Mouse (Mus musculus): ENCODE data around the gene Sdhaf3. TPM values are rescaled to one million over a fixed set of nuclear protein-coding genes. Genes with fewer than 3 reads are reported as not detected.

Sdhaf3 gene
- 5.1 and 5.3 TPM in 2 replicates for polyA plus RNA-seq (2016; fragmentation: Nextera tagmentation; extraction: Ambion mirVana)

DNA sequence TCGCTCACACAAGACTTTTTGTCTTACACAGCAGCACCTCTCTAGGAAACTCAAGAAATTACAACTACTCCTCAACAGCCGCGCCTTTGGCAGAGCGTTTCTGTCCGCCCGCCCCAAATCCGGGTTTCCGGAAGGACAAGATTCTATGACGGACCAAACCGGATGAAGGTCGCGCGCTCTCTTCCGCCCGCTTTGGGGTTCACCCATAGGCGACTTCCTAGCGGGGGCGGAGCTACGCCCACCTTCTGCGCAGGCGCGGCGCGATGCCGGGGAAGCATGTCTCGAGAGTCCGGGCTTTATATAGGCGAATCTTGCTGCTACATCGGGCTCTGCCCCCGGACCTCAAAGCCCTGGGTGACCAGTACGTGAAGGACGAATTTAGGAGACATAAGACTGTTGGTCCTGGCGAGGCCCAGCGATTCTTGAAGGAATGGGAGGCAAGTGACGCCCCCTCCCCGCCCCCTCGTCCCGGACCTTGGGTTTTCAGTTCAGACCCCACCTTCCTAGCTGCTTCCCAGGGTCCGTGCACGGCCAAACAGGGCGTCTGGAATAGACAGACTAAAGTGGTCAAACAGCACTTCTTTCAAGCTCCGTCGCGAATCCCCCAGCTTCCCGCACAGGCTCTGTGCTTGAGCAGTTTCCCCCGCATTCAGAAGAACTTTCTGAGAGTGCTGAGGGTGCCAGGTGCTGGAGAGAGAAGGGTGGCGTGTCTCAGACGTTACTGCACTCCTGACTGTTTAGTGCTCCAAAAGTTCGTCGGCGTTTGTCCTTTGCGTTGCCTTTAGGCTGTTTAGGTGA, at the start of gene Sdhaf3:
Gene Sdhaf3, plus strand, starts transcription at position 241 of the 798 bp plus-strand sequence.
- H3K9me3 ChIP-seq = no peaks in the 10 kb centered on the region
- H3K27me3 ChIP-seq (ENCODE audit: insufficient read depth, poor library complexity, severe bottlenecking) = no peaks in the 10 kb centered on the region
- DNase-seq (ENCODE audit: low spot score) = peak; percentile 98
- H3K4me3 ChIP-seq = peak within 1 kb of the TSS; percentile 75
- no peaks in the 10 kb centered on the region for H3K36me3 ChIP-seq
- under 1% methylated on average over 52 of the region's 52 CpGs for WGBS
- H3K4me1 ChIP-seq = peaks cover 3% of the 10 kb centered on the region; the same call in 1 of the 2 replicates
- peak within 1 kb of the TSS; percentile 86 for H3K27ac ChIP-seq

DNA sequence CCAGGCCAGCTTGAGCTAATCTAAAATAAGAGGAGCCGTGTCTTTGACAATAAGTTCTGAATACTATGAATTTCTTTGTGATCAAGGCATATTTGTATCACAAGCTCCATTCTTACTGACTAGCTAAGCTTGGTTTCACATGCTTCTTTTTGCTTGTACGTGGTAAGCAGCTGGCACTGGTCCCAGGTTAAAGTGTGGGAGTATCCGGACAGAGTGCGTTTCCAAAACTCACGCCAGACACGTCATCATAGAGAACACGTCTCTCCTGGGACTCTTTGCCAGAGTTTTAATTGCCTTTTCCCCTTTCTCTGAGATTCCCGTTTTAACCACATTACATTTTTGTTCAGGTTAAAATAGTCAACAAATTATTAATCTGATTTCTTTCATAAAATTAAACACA, 46.2 kb upstream of the Sdhaf3 start:
- 77% methylated on average over 8 of the region's 8 CpGs for WGBS
- Histone ChIP-seq H3K27me3 (ENCODE audit: insufficient read depth, poor library complexity, severe bottlenecking) (no peaks in the 10 kb centered on the region), H3K36me3 (no peaks in the 10 kb centered on the region), H3K27ac (no peak overlapping the region), H3K9me3 (no peaks in the 10 kb centered on the region), H3K4me3 (no peak overlapping the region), H3K4me1 (no peaks in the 10 kb centered on the region)
- no peak for DNase-seq (ENCODE audit: low spot score)

- Histone ChIP-seq H3K4me1 (no peaks in the 10 kb centered on the region), H3K4me3 (no peak overlapping the region), H3K27ac (no peak overlapping the region), H3K9me3 (no peaks in the 10 kb centered on the region), H3K36me3 (no peaks in the 10 kb centered on the region), H3K27me3 (ENCODE audit: insufficient read depth, poor library complexity, severe bottlenecking) (no peaks in the 10 kb centered on the region)
- no peak for DNase-seq (ENCODE audit: low spot score)
- 71% methylated on average over 1 of the region's 1 CpGs for WGBS
Observed at GRCm38 (mm10) chr6:6914304-6914703, 41.5 kb upstream of the Sdhaf3 start.

DNA sequence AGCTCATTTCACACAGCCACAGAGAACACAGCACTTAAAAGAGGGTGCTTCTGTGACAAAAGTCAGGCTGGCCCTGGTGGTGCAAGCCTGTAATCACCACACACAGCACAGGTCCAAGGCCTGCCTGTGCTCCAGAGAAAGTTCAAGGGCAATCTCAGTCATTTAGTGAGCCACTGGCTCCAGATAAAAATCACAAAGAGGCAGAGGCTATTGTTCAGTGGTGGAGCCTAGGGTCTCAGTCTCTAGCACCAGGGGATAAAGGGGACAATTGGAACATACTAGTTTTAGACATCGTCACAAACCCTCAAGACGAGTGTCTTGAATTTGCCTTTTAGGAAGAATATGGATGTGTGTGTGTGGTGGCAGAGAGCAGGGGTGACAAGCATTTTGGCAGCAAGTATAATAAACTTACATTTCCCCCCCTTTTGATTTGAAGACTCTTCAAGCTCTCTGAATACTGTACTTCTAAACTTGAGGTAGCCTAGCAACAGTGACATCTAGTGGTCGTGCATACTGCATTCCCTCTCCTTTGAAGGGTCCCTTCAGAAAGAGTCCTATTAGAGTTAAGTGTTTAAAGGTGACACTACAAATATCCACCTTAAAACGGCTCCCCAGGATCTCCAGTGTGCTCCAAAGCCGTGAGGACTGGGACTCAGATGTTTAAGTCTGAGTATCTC, 40.8 kb upstream of the Sdhaf3 start:
- Histone ChIP-seq H3K27ac (no peak overlapping the region), H3K9me3 (no peaks in the 10 kb centered on the region), H3K4me1 (no peaks in the 10 kb centered on the region), H3K27me3 (ENCODE audit: insufficient read depth, poor library complexity, severe bottlenecking) (no peaks in the 10 kb centered on the region), H3K4me3 (no peak overlapping the region), H3K36me3 (no peaks in the 10 kb centered on the region)
- DNase-seq (ENCODE audit: low spot score) = no peak
- WGBS = 38% methylated on average over 5 of the region's 5 CpGs

GRCm38 (mm10) chr6:6915526-6915915, 40.3 kb upstream of the Sdhaf3 start:
- 51% methylated on average over 9 of the region's 9 CpGs for WGBS
- H3K27ac ChIP-seq = no peak overlapping the region
- DNase-seq (ENCODE audit: low spot score) = peak; percentile 72
- H3K36me3 ChIP-seq = no peaks in the 10 kb centered on the region
- H3K27me3 ChIP-seq (ENCODE audit: insufficient read depth, poor library complexity, severe bottlenecking) = no peaks in the 10 kb centered on the region
- H3K9me3 ChIP-seq = no peaks in the 10 kb centered on the region
- H3K4me3 ChIP-seq = no peak overlapping the region
- H3K4me1 ChIP-seq = no peaks in the 10 kb centered on the region

DNA sequence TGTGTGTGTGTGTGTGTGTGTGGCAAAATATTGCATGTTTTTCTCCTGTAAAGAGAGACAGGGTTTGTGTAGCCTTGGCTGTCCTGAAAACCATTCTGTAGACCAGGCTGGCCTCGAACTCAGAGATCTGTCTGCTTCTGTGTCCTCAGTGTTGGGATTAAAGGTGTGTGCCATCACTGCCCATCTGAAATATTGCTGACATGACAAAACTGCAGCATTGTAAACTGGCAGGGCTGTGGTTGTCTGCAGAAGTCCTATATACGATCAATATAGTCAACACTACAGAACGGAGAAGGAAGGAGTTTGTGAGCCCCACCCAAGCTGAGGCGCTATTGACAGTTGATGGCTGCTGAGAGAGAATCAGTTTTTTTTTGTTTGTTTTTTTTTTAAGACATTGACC, 38.5 kb upstream of the Sdhaf3 start:
- 85% methylated on average over 4 of the region's 4 CpGs for WGBS
- Histone ChIP-seq H3K27ac (no peak overlapping the region), H3K4me3 (no peak overlapping the region), H3K27me3 (ENCODE audit: insufficient read depth, poor library complexity, severe bottlenecking) (no peaks in the 10 kb centered on the region), H3K9me3 (no peaks in the 10 kb centered on the region), H3K4me1 (no peaks in the 10 kb centered on the region), H3K36me3 (no peaks in the 10 kb centered on the region)
- no peak for DNase-seq (ENCODE audit: low spot score)

GRCm38 (mm10) chr6:6925264-6925663, 30.5 kb upstream of the Sdhaf3 start:
- H3K27me3 ChIP-seq (ENCODE audit: insufficient read depth, poor library complexity, severe bottlenecking) = no peaks in the 10 kb centered on the region
- H3K27ac ChIP-seq = no peak overlapping the region
- WGBS = 68% methylated on average over 1 of the region's 1 CpGs
- H3K4me1 ChIP-seq = no peaks in the 10 kb centered on the region
- no peaks in the 10 kb centered on the region for H3K9me3 ChIP-seq
- no peaks in the 10 kb centered on the region for H3K36me3 ChIP-seq
- no peak overlapping the region for H3K4me3 ChIP-seq
- DNase-seq (ENCODE audit: low spot score) = no peak

DNA sequence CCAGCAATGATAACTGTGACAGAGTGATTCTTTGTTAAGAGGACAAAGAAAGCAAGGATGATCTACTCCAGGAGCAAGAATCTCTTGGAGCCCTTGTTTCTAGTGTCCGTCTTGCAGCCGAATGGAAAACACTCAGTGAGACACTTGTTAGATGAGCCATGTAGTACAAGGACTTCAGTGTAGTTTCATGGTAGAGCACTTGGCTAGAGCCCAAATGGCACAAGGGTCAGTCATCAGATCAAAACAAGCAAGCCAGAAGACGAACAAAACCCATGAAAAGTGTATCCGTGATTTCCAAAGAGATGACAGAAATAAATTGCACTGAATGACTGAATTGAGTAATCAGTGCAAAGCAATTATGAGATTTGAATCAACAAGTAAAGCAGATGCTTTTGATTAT, 25.0 kb upstream of the Sdhaf3 start:
- whole genome bisulfite sequencing = 88% methylated on average over 4 of the region's 4 CpGs
- H3K27me3 ChIP-seq (ENCODE audit: insufficient read depth, poor library complexity, severe bottlenecking) = no peaks in the 10 kb centered on the region
- no peaks in the 10 kb centered on the region for H3K4me1 ChIP-seq
- DNase-seq (ENCODE audit: low spot score) = no peak
- no peaks in the 10 kb centered on the region for H3K36me3 ChIP-seq
- H3K27ac ChIP-seq = no peak overlapping the region
- H3K9me3 ChIP-seq = no peaks in the 10 kb centered on the region
- H3K4me3 ChIP-seq = no peak overlapping the region

DNA sequence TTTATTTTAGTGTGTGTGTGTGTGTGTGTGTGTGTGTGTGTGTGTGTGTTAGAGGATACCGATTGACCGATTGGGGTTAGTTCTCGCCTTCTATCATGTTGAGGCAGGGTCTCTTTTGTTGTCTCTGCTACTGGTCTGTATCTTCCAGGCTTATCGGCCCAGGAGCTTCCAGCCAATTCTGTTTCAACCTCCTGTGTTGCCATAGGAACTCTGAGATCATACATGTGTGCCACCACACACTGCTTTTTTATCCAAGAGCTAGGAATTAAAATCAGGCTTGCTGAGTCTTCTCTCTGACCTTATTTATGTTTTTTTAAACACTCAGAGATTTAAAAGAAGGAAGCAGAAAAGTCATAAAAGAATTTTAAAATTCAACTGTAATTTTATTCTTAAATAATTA, 24.3 kb upstream of the Sdhaf3 start:
- Histone ChIP-seq H3K4me3 (no peak overlapping the region), H3K9me3 (no peaks in the 10 kb centered on the region), H3K27me3 (ENCODE audit: insufficient read depth, poor library complexity, severe bottlenecking) (no peaks in the 10 kb centered on the region), H3K36me3 (no peaks in the 10 kb centered on the region), H3K27ac (no peak overlapping the region), H3K4me1 (no peaks in the 10 kb centered on the region)
- no peak for DNase-seq (ENCODE audit: low spot score)
- WGBS = 72% methylated on average over 4 of the region's 4 CpGs

DNA sequence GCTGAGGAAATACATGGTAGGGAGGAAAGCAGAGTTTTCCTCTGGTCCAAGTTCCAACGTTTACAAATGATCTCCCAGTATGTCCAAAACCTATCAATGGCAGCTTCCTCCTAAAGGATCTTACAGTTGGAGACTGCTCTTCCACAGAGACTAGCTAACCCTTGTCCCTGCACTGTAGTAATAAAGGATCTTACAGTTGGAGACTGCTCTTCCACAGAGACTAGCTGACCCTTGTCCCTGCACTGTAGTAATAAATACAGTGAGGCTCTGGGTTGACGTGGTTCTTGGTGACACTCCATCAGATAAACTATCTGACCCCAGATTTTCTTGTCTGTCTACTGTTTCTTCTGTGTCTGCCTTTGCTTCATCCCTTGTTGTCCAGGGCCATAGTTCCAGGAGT, 15.0 kb upstream of the Sdhaf3 start:
- no peaks in the 10 kb centered on the region for H3K27me3 ChIP-seq (ENCODE audit: insufficient read depth, poor library complexity, severe bottlenecking)

GRCm38 (mm10) chr6:6942813-6943212, 13.0 kb upstream of the Sdhaf3 start:
- no peak overlapping the region for H3K4me3 ChIP-seq
- H3K36me3 ChIP-seq = no peaks in the 10 kb centered on the region
- 51% methylated on average over 6 of the region's 6 CpGs for WGBS
- H3K9me3 ChIP-seq = no peaks in the 10 kb centered on the region
- DNase-seq (ENCODE audit: low spot score) = no peak
- H3K27ac ChIP-seq = no peak overlapping the region
- H3K27me3 ChIP-seq (ENCODE audit: insufficient read depth, poor library complexity, severe bottlenecking) = no peaks in the 10 kb centered on the region
- H3K4me1 ChIP-seq = no peaks in the 10 kb centered on the region

More for the DNA sequence above, 15.0 kb upstream of the Sdhaf3 start:
- DNase-seq (ENCODE audit: low spot score) = no peak
- no peak overlapping the region for H3K4me3 ChIP-seq
- H3K4me1 ChIP-seq = no peaks in the 10 kb centered on the region
- no peaks in the 10 kb centered on the region for H3K9me3 ChIP-seq
- WGBS = 46% methylated on average over 2 of the region's 2 CpGs
- no peaks in the 10 kb centered on the region for H3K36me3 ChIP-seq
- no peak overlapping the region for H3K27ac ChIP-seq

GRCm38 (mm10) chr6:6947650-6948049, 8.2 kb upstream of the Sdhaf3 start:
- no peaks in the 10 kb centered on the region for H3K4me1 ChIP-seq
- no peaks in the 10 kb centered on the region for H3K27me3 ChIP-seq (ENCODE audit: insufficient read depth, poor library complexity, severe bottlenecking)
- H3K4me3 ChIP-seq = no peak overlapping the region
- no peaks in the 10 kb centered on the region for H3K9me3 ChIP-seq
- no peaks in the 10 kb centered on the region for H3K36me3 ChIP-seq
- no peak for DNase-seq (ENCODE audit: low spot score)
- no peak overlapping the region for H3K27ac ChIP-seq
- 13% methylated on average over 1 of the region's 1 CpGs for WGBS

DNA sequence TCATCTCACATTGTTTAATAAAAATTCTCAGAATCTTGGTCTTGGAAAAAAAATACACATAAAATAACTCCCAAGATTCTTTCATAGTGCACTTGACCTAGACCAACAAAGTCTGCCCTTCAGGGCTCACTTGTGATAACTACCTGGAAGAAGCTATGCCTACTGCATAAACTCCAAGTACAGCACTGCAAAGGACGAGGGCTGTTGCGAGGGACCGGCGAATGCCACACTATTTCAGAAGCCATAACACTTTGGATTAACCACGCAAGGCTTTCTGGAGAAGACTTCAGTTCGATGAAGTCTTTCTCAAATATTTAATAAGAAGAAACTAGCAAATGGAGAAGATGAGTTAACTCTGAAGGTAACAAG, 425 bp upstream of the Sdhaf3 start:
- no peaks in the 10 kb centered on the region for H3K36me3 ChIP-seq
- H3K4me3 ChIP-seq = peak overlapping the region; percentile 75
- H3K27ac ChIP-seq = peak overlapping the region; percentile 86
- H3K9me3 ChIP-seq = no peaks in the 10 kb centered on the region
- H3K4me1 ChIP-seq = peaks cover 3% of the 10 kb centered on the region; the same call in 1 of the 2 replicates
- H3K27me3 ChIP-seq (ENCODE audit: insufficient read depth, poor library complexity, severe bottlenecking) = no peaks in the 10 kb centered on the region
- no peak for DNase-seq (ENCODE audit: low spot score)
- WGBS = 38% methylated on average over 6 of the region's 6 CpGs

Measured in heart, embryonic 10.5 days (tissue).